Mouse (Mus musculus): ENCODE results near the gene Zfp462. TPM values are rescaled to one million over a fixed set of nuclear protein-coding genes. Genes with fewer than 3 reads are reported as not detected.

Zfp462 gene
- total RNA-seq, 2 experiments from 2014 or later, result 46.1 to 66.2 TPM

DNA sequence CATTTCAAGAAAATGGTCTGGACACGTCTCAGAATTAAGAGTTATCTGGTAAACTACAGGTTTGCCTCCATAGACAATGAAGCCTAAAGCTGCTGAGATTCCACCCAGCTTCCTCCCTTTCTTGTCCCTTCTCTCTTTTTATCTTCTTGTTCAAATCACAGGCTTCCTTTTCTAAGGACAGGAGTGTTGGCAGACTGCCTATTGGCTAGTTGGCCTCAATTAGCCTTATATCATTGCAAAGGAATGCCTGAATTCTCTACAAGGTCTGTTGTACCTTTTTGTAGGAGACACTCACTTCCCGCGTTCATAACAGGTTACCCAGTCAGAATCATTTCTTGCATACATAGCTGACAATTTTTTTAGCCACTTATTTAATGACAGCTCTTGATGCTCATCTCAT, 56.5 kb downstream of the Zfp462 start:
- no peak overlapping the region for H3K27ac ChIP-seq
- DNase-seq (ENCODE audit: extremely low spot score in 1 of 2, low spot score in 2 of 2), result no peak
- no peak for TF ChIP-seq CTCF (IDR thresholded peaks at IDR 0.05)
- intact Hi-C loops (cut with DNase I), result no loop called here
- H3K4me3 ChIP-seq, result no peak overlapping the region

DNA sequence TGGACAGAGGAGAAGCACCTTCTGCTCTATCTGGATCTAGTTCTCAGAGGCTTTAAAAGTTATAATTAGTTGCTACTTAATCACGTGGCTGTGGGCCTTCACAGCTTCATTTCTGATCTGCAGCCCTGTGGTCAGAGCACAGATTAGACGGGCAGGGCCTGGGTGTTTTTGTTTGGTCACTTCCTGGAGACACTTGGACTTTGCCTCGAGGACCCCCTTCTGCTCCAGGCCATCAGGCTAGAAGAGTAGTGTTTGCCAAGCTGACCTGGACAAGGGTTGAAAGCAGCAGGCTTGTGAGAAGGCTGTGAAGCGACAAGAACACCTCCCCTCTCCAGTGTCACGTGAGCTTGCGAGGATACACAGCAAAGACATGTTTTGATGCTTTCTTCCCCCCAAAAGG, 58.3 kb downstream of the Zfp462 start:
- intact Hi-C loops (cut with DNase I), result loop anchor here (2.0 kb wide), 1 partner anchor 54 kb away; no protein-coding TSS in a partner anchor
- no peak for TF ChIP-seq CTCF (IDR thresholded peaks at IDR 0.05)
- DNase-seq (ENCODE audit: extremely low spot score in 1 of 2, low spot score in 2 of 2), result no peak
- H3K4me3 ChIP-seq, result no peak overlapping the region
- no peak overlapping the region for H3K27ac ChIP-seq

DNA sequence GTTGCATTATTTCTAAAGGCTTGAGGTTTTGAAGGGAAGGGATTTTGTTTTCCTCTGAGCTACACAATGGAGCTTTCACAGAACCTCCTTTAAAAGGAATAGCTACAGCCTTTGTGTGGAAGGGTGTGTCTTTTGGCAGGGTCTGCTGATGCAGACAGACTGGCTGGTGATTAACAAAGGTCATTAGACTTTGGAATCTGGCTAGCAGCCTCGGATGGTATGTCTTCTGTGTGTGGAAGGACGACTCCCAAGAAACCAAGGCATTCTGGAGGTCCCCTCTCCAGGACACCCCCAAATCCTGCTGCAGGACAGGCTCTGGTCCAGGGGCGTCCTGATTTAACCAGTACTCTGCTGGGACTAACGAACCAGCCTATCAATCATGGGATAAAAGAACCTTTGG, 60.2 kb downstream of the Zfp462 start:
- intact Hi-C loops (cut with DNase I), result no loop called here
- peak overlapping the region; percentile 81 for H3K27ac ChIP-seq
- DNase-seq (ENCODE audit: extremely low spot score in 1 of 2, low spot score in 2 of 2), result no peak
- TF ChIP-seq CTCF (IDR thresholded peaks at IDR 0.05), result no peak
- H3K4me3 ChIP-seq, result peak overlapping the region; percentile 14; the same call in 1 of the 2 replicates

DNA sequence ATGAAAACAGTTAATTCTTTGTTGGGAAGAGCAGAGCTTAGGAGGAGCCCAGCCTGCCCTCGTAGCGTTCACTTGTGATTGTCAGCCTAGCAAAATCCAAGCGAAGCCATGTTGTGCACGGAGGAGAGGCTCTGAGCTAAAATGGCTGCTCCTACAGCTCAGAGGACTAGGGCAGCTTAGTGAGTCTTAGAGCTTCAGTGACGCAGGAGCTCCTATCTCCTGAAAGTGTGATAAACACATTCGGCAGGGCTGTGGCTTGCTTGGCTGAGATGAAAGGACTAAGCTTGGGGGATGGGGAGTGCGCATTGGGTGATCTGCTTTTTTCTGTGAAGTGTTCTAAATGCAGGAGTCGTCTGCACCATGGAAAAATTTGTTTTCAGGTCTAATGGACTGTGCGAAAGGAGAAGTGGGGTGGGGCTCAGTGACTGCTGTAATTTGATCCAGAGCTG, 60.7 kb downstream of the Zfp462 start:
- intact Hi-C loops (cut with DNase I), result no loop called here
- peak in 1 of 2 experiments; percentile 31 for DNase-seq (ENCODE audit: extremely low spot score in 1 of 2, low spot score in 2 of 2)
- H3K4me3 ChIP-seq, result peak overlapping the region; percentile 14; the same call in 1 of the 2 replicates

DNA sequence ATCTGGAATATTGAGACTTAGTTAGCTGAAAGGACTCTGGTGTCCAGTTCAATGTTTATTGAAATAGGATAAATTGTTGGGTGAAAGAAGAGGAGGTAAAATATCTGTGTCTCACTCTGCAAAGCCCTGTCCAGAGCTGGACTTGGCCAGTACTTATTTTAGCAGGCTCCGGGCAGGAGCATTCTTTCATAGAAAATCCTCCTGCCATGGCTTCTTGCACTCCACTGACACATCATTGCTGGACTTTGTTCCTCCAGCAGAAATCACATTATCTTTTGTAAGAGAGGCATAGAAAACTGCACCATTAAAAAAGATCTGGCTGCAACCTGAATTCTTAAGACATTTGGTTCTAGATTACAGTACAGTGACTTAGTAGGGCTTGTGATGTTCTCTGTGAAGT, 61.2 kb downstream of the Zfp462 start:
- intact Hi-C loops (cut with DNase I), result no loop called here
- DNase-seq (ENCODE audit: extremely low spot score in 1 of 2, low spot score in 2 of 2), result no peak
- Histone ChIP-seq H3K4me3 (no peak overlapping the region), H3K27ac (peak overlapping the region; percentile 81)
- no peak for TF ChIP-seq CTCF (IDR thresholded peaks at IDR 0.05)

More for the DNA sequence above, 60.7 kb downstream of the Zfp462 start:
- H3K27ac ChIP-seq, result peak overlapping the region; percentile 81
- no peak for TF ChIP-seq CTCF (IDR thresholded peaks at IDR 0.05)

DNA sequence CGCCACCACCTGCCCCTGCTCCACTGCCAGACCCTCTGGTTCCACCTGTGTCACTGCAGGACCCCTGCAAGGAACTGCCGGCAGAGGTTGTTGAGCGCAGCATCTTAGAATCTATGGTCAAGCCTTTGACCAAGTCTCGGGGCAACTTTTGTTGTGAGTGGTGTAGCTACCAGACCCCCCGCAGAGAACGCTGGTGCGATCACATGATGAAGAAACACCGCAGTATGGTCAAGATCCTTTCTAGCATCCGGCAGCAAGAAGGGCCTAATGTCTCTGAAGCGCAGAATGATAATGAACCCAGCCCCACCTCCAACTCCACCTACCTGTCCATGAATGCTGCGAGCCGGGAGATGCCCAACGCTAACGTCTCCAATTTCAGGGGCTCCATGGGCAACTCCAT, 63.8 kb downstream of the Zfp462 start:
- no peak for DNase-seq (ENCODE audit: extremely low spot score in 1 of 2, low spot score in 2 of 2)
- Histone ChIP-seq H3K4me3 (no peak overlapping the region), H3K27ac (no peak overlapping the region)
- intact Hi-C loops (cut with DNase I), result no loop called here
- TF ChIP-seq CTCF (IDR thresholded peaks at IDR 0.05), result no peak

DNA sequence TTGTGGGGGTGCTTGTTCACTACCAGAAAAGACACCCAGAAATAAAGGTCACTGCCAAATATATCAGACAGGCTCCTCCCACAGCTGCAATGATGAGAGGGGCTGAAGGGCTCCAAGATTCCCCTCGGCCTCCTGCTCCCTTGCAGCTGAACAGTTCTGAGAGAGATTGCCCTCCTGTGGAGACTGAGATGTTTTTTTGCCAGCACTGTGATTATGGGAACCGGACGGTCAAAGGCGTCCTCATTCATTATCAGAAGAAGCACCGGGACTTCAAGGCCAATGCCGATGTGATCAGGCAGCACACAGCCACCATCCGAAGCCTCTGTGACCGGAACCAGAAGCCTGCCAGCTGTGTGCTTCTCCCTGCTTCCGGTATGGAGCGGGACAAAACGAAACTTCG, 66.5 kb downstream of the Zfp462 start:
- Histone ChIP-seq H3K4me3 (no peak overlapping the region), H3K27ac (no peak overlapping the region)
- TF ChIP-seq CTCF (IDR thresholded peaks at IDR 0.05), result no peak; the same call in none of the 2 replicates
- no peak for DNase-seq (ENCODE audit: extremely low spot score in 1 of 2, low spot score in 2 of 2)
- intact Hi-C loops (cut with DNase I), result no loop called here

DNA sequence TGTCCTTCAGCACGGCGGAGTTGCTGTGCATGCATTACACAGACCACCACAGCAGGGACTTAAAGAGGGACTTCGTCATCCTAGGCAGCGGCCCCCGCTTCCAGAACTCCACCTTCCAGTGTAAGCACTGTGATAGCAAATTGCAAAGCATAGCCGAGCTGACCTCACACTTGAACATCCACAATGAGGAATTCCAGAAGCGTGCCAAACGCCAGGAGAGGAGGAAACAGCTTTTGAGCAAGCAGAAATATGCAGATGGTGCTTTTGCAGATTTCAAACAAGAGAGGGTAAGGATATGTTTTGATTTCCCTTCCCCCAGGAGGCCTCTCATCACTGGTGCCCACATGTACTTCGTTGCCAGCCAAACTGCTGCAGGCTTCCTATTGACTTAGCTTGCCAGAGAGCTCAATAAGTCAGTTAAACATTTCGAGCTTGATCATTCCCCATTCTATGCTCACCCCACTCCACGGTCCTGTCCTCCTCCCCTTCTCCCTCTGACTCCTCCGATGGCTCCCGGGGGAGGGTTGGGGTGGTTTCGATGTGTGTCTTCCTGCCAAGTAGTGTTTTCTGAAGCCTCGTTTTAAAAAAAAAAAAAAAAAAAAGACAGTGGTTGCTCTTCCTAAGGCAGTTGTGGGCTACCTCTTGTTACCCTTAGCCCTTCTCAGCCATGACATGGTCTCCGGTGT, 68.9 kb downstream of the Zfp462 start:
- peak overlapping the region; percentile 38; the same call in 1 of the 2 replicates for H3K27ac ChIP-seq
- no peak overlapping the region for H3K4me3 ChIP-seq
- peak in 1 of 2 experiments; percentile 57 for DNase-seq (ENCODE audit: extremely low spot score in 1 of 2, low spot score in 2 of 2)
- intact Hi-C loops (cut with DNase I), result no loop called here
- no peak for TF ChIP-seq CTCF (IDR thresholded peaks at IDR 0.05)

DNA sequence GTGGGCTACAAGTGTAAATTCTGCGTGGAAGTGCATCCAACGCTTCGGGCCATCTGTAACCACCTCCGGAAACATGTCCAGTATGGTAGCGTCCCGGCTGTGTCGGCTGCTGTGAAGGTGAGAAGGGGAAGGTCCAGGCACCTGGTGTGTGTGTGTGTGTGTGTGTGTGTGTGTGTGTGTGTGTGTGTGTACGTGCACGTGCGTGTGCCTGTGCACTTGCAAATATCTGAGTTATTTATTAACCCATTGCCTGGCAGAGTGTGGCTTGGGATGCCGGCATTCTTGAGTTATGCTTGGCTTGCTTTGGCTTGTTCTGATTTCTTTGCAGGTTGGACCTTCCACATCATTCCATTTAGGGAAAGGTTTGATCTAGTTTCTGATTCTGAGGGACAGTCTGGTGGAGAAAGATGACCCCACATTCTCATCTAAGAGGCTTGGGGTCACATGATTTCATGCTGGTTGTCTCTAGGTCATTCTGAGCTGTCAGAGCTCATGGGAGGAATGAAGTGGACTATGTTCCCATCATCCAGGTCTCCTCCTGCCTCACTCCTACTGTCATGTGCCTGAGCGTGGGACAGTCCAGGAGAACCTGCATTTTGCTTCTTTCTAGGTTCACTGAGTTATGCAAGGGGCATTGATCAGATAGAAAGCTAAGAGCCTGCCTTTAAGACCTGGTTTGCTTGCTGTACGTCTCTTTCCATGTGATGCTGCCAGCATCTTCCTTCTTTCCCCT, 70.0 kb downstream of the Zfp462 start:
- no peak overlapping the region for H3K27ac ChIP-seq
- no peak for DNase-seq (ENCODE audit: extremely low spot score in 1 of 2, low spot score in 2 of 2)
- intact Hi-C loops (cut with DNase I), result no loop called here
- TF ChIP-seq CTCF (IDR thresholded peaks at IDR 0.05), result no peak
- no peak overlapping the region for H3K4me3 ChIP-seq

DNA sequence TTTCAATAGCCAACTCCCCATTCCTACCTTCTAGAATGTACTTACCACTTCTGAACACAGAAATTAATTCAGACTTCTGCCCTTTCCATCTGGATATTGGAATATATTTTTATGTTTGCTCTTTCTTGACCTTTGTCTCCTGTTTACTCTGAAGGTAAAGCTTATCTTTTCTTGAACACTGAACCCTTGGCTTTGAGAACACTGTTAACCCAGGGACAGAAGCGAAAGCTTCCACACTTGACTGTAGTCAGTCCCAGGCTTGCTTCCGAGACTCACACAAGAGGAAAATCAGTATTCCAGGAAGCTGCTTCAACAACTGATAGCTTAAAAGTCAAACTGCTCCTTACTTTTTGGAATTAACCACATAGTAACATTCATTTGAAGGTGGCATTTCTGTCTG, 70.7 kb downstream of the Zfp462 start:
- no peak for TF ChIP-seq CTCF (IDR thresholded peaks at IDR 0.05)
- H3K4me3 ChIP-seq, result no peak overlapping the region
- no peak for DNase-seq (ENCODE audit: extremely low spot score in 1 of 2, low spot score in 2 of 2)
- intact Hi-C loops (cut with DNase I), result no loop called here
- no peak overlapping the region for H3K27ac ChIP-seq

DNA sequence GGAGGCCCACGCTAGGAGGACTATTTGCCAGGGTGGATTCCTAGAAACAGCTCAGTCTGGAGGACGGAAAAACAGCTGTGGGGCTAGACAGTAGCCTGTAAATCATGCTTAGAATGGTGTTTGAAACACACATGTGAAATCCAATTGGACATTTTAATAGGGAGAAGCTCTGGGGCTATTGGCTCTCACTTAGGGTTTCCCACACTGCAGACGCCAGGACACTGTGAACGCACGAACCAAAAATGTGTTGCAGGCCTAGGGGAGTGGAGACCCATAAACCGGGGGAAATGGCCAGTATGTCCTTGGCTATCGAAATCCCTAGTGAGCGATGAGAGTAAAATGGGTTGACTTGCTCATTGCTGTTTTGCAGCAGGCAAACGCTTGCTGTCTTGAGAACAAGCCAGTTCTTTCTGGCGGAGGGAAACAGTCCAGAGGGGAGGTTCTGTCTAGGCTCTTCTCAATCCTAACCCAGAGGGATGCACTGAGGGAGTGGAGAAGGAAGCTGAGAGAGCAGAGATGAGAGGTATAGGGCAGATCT, 81.3 kb downstream of the Zfp462 start:
- H3K4me3 ChIP-seq, result no peak overlapping the region
- intact Hi-C loops (cut with DNase I), result no loop called here
- TF ChIP-seq CTCF (IDR thresholded peaks at IDR 0.05), result no peak
- H3K27ac ChIP-seq, result no peak overlapping the region
- DNase-seq (ENCODE audit: extremely low spot score in 1 of 2, low spot score in 2 of 2), result no peak

DNA sequence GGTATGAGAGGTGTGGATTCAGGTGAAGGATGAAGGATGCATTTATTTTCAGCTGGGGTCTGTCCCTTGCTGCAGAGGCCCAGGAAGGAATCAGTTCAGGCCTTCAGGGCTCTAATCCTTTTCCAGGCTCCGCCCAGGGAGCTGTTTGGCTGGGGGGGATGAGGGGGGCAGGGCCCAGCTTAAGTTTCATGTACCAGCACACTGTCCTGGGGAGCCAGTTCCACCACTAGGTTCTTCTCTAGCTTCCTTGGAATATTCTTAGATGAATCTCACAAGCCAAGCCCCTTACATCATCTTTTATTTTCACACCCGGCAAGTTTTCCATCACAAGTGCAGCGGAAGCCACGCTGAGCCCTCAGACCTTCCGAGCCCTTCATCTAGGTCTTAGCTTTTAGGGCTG, 85.6 kb downstream of the Zfp462 start:
- TF ChIP-seq CTCF (IDR thresholded peaks at IDR 0.05), result no peak
- intact Hi-C loops (cut with DNase I), result no loop called here

More for the DNA sequence above, 85.6 kb downstream of the Zfp462 start:
- H3K4me3 ChIP-seq, result no peak overlapping the region
- H3K27ac ChIP-seq, result no peak overlapping the region
- DNase-seq (ENCODE audit: extremely low spot score in 1 of 2, low spot score in 2 of 2), result no peak
